Mouse (Mus musculus) forebrain, embryonic 16.5 days (tissue): ENCODE results near the gene Cdkl2. TPM values are rescaled to one million over a fixed set of nuclear protein-coding genes. Genes with fewer than 3 reads are reported as not detected.

Source experiments
- ATAC-seq: fragments of 200-750 bp; cut with Nextera tagmentation; 2 replicates; pipeline ENCODE4 v1.8.0; 2017; ENCODE audit warnings: mild to moderate bottlenecking, moderate library complexity
- H3K27ac ChIP-seq: fragments of 300-500 bp; sonication (generic); 2 replicates; pipeline ENCODE4 v1.5.1; 2014; ENCODE audit warnings: low read length, control low read depth
- H3K27me3 ChIP-seq: fragments of 300-500 bp; sonication (generic); replicated peaks from 2 replicates; pipeline ENCODE4 v1.6.1; 2014; ENCODE audit warnings: low read length; ENCODE audit not compliant: control insufficient read depth, insufficient read depth
- H3K36me3 ChIP-seq: fragments of 300-500 bp; sonication (generic); 2 replicates; pipeline ENCODE4 v1.6.1; 2014; ENCODE audit not compliant: control insufficient read depth, insufficient read depth
- H3K4me1 ChIP-seq: fragments of 300-500 bp; sonication (generic); replicated peaks from 2 replicates; pipeline ENCODE4 v1.6.1; 2014; ENCODE audit warnings: low read length; ENCODE audit not compliant: control insufficient read depth, insufficient read depth
- H3K4me2 ChIP-seq: fragments of 300-500 bp; sonication (generic); 2 replicates; pipeline ENCODE4 v1.6.1; 2014; ENCODE audit warnings: mild to moderate bottlenecking, low read length, control low read depth
- H3K4me3 ChIP-seq: fragments of 300-500 bp; sonication (generic); replicated peaks from 2 replicates; pipeline ENCODE4 v1.5.1; 2014; ENCODE audit warnings: mild to moderate bottlenecking, low read length, control low read depth
- H3K9ac ChIP-seq: fragments of 300-500 bp; sonication (generic); replicated peaks from 2 replicates; pipeline ENCODE4 v1.6.1; 2014; ENCODE audit warnings: low read depth, low read length, control low read depth
- H3K9me3 ChIP-seq: fragments of 300-500 bp; sonication (generic); 2 replicates; pipeline ENCODE4 v1.6.1; 2016; ENCODE audit warnings: low read length; ENCODE audit not compliant: control insufficient read depth
- WGBS: fragments of 180-500 bp; shearing (Covaris S2); extraction: QIAGEN DNeasy Blood & Tissue Kit; methylation state at CpG from one replicate; pipeline ENCODE4 v1.1.7; 2014; 5-methylcytosine and 5-hydroxymethylcytosine counted together
- polyA plus RNA-seq: library from polyadenylated mRNA; unstranded; fragments of >200 nt; fragmentation: Nextera tagmentation; extraction: Ambion mirVana; gene quantifications from 2 replicates; pipeline ENCODE4 v1.2.1, GENCODE M21; 2015

The Cdkl2 gene
- 8.3 and 10.2 TPM in 2 replicates for polyA plus RNA-seq

DNA sequence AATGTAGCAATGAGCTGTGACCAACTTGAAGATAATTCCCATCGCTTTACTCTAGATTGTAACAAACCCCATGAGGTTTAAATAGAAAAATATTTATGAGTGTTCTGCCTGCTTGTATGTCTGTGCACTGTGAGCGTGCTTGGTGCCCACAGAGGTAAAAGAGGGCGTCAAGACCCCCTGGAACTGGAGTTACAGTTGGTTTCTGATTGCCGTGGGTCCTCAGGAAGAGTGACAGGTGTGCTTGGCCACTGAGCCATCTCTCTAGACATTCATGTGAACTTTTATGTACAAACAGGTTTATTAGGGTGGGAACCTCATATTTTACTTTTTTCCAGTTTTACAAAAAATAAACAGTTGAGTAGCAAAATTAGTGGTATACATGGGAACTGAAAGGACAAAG, at the start of gene Cdkl2:
TSS of gene Cdkl2 (minus strand) at position 101 of the 400 bp plus-strand sequence.
- Histone ChIP-seq H3K4me3 (peak within 1 kb of the TSS; percentile 66), H3K4me1 (0 out of 2 replicates have a peak, but pooled peaks cover 3% of the 10 kb centered on the region), H3K9ac (peak within 1 kb of the TSS; percentile 55), H3K36me3 (no peaks in the 10 kb centered on the region), H3K27ac (no peak within 1 kb of the TSS; the same call in 1 of the 2 replicates), H3K4me2 (peak within 1 kb of the TSS; percentile 84), H3K27me3 (peaks cover 11% of the 10 kb centered on the region), H3K9me3 (no peaks in the 10 kb centered on the region)
- 77% methylated on average over 4 of the region's 4 CpGs for WGBS
- ATAC-seq: no peak

GRCm38 (mm10) chr5:92087469-92087868, 43.8 kb upstream of the Cdkl2 start:
- no peak for ATAC-seq
- WGBS: 96% methylated on average over 4 of the region's 4 CpGs

GRCm38 (mm10) chr5:92085821-92086550, 42.3 kb upstream of the Cdkl2 start:
- Histone ChIP-seq H3K9ac (no peak overlapping the region), H3K4me3 (no peak overlapping the region), H3K4me1 (peaks cover 13% of the 10 kb centered on the region), H3K4me2 (no peak overlapping the region), H3K36me3 (no peaks in the 10 kb centered on the region), H3K27ac (no peak overlapping the region), H3K9me3 (no peaks in the 10 kb centered on the region), H3K27me3 (no peaks in the 10 kb centered on the region)
- ATAC-seq: no peak
- 84% methylated on average over 7 of the region's 7 CpGs for WGBS

More at GRCm38 (mm10) chr5:92087469-92087868, 43.8 kb upstream of the Cdkl2 start:
- no peak overlapping the region for H3K27ac ChIP-seq
- H3K9ac ChIP-seq: no peak overlapping the region
- no peaks in the 10 kb centered on the region for H3K9me3 ChIP-seq
- no peaks in the 10 kb centered on the region for H3K27me3 ChIP-seq
- no peak overlapping the region for H3K4me3 ChIP-seq
- H3K4me1 ChIP-seq: no peaks in the 10 kb centered on the region
- no peak overlapping the region for H3K4me2 ChIP-seq
- H3K36me3 ChIP-seq: no peaks in the 10 kb centered on the region

GRCm38 (mm10) chr5:92085246-92085645, 41.6 kb upstream of the Cdkl2 start:
- Histone ChIP-seq H3K27ac (no peak overlapping the region), H3K4me2 (no peak overlapping the region), H3K4me3 (no peak overlapping the region), H3K4me1 (peaks cover 20% of the 10 kb centered on the region), H3K36me3 (no peaks in the 10 kb centered on the region), H3K9ac (no peak overlapping the region), H3K27me3 (no peaks in the 10 kb centered on the region), H3K9me3 (no peaks in the 10 kb centered on the region)
- WGBS: 79% methylated on average over 4 of the region's 4 CpGs
- ATAC-seq: no peak

DNA sequence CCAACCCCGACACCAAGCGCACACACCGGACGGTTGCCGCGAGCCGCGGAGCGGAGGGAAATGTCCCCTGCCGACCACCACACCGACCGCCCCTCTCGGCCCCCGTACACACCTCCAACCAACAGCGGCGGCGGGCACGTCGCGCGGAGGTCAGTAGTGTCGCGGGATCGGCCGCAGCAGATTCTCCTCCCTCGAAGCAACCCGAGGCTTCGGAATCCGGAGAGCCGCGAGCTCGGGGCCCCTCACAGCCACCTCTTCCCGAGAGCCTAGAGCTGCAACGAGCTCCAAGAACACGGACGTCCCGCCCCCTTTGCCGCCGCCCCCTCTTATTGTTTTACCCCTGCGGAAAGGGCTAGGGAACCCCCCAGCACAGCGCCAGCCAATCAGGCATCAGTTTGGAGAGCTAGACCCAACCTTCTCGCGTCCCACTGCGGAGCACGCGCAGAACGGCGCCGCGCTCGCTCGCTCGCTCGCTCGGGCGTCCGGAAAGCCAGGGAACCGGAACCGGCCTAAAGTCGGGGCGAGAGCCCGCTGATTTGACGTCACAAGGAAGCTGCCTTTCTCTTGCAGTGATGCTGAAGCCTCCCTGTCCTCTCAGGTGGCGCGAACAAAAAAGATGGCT, 39.8 kb upstream of the Cdkl2 start, which contains the start of gene G3bp2:
TSS of gene G3bp2 (minus strand) at position 303 of the 622 bp plus-strand sequence.
- peak; percentile 98 for ATAC-seq
- Histone ChIP-seq H3K27me3 (no peaks in the 10 kb centered on the region), H3K4me3 (peak within 1 kb of the TSS; percentile 95), H3K36me3 (no peaks in the 10 kb centered on the region), H3K4me1 (peaks cover 24% of the 10 kb centered on the region), H3K4me2 (peak within 1 kb of the TSS; percentile 59), H3K9ac (peak within 1 kb of the TSS; percentile 95), H3K27ac (peak within 1 kb of the TSS; percentile 99), H3K9me3 (no peaks in the 10 kb centered on the region)
- WGBS: 0% methylated on average over 63 of the region's 65 CpGs

GRCm38 (mm10) chr5:92082821-92083401, 39.2 kb upstream of the Cdkl2 start:
- Histone ChIP-seq H3K9ac (peak overlapping the region; percentile 95), H3K27me3 (no peaks in the 10 kb centered on the region), H3K36me3 (no peaks in the 10 kb centered on the region), H3K9me3 (no peaks in the 10 kb centered on the region), H3K4me1 (peaks cover 24% of the 10 kb centered on the region), H3K4me2 (peak overlapping the region; percentile 59), H3K27ac (peak overlapping the region; percentile 99), H3K4me3 (peak overlapping the region; percentile 95)
- under 1% methylated on average over 55 of the region's 55 CpGs for WGBS
- peak; percentile 61 for ATAC-seq

DNA sequence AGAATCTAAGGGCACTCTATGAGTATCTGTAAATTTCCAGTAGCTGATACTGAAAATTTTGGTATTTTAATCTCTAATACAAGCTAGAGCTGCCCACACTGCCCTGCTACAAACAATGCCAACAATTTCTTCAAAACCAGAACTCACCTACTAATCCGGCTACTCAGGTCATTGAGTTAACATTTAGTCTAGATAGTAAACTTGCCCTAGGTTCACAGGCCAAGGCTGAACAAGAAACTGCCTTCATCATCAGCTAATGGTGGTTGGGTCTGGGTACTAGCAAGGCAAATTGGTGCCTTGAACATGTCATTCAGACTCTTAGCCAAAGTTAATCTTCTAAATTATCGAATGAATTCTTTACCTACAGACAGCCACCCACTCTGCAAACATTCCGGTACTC, 37.6 kb upstream of the Cdkl2 start:
- ATAC-seq: no peak
- H3K36me3 ChIP-seq: no peaks in the 10 kb centered on the region
- H3K4me2 ChIP-seq: peak overlapping the region; percentile 59
- WGBS: 60% methylated on average over 3 of the region's 3 CpGs
- peaks cover 24% of the 10 kb centered on the region for H3K4me1 ChIP-seq
- no peaks in the 10 kb centered on the region for H3K9me3 ChIP-seq
- H3K27me3 ChIP-seq: no peaks in the 10 kb centered on the region
- no peak overlapping the region for H3K9ac ChIP-seq
- peak overlapping the region; percentile 95 for H3K4me3 ChIP-seq
- no peak overlapping the region for H3K27ac ChIP-seq

GRCm38 (mm10) chr5:92080400-92080799, 36.7 kb upstream of the Cdkl2 start:
- H3K9ac ChIP-seq: no peak overlapping the region
- H3K4me1 ChIP-seq: peaks cover 24% of the 10 kb centered on the region
- ATAC-seq: no peak
- WGBS: 88% methylated on average over 1 of the region's 1 CpGs
- H3K4me2 ChIP-seq: no peak overlapping the region
- H3K9me3 ChIP-seq: no peaks in the 10 kb centered on the region
- no peak overlapping the region for H3K4me3 ChIP-seq
- no peaks in the 10 kb centered on the region for H3K36me3 ChIP-seq
- no peak overlapping the region for H3K27ac ChIP-seq
- H3K27me3 ChIP-seq: no peaks in the 10 kb centered on the region

DNA sequence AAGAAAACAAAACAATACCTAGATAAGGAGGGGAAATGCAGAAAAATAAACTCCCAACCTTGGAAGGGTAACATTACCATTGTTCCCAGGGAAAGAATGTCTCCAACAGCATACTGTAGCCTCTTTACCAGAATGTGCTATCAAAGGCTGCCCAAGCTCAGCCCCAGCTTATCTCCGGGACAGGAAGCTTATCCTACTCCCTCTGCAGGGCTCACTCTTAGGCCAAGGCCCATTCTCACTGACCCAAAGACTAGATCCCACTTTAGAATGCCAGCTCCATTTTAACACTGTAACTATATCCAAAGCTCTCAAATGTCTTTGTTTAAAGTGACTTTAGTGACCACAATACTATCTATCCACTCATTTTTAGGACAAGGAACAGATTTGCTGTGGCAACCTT, 35.6 kb upstream of the Cdkl2 start:
- H3K4me2 ChIP-seq: no peak overlapping the region
- no peaks in the 10 kb centered on the region for H3K9me3 ChIP-seq
- whole genome bisulfite sequencing: 90% methylated on average over 1 of the region's 1 CpGs
- no peaks in the 10 kb centered on the region for H3K27me3 ChIP-seq
- no peaks in the 10 kb centered on the region for H3K36me3 ChIP-seq
- ATAC-seq: no peak
- H3K27ac ChIP-seq: no peak overlapping the region
- no peak overlapping the region for H3K9ac ChIP-seq
- no peak overlapping the region for H3K4me3 ChIP-seq
- peaks cover 24% of the 10 kb centered on the region for H3K4me1 ChIP-seq
